Mouse (Mus musculus) CH12.LX (cell line): ENCODE results near the gene Lmtk2.

Source experiments
- CHD2 ChIP-seq: IDR thresholded peaks from 2 replicates; pipeline ENCODE4 v1.6.1; 2011; ENCODE audit warnings: low read length, improper control_type of control experiment
- CTCF ChIP-seq, 2 experiments: IDR thresholded peaks in 1 of 2; conservative IDR thresholded peaks in 1 of 2; 2 replicates each; pipeline ENCODE4 v1.5.1; 2011 to 2012; ENCODE audit warnings: low read depth in 2 of 2, low read length in 2 of 2, improper control_type of control experiment in 1 of 2, inconsistent platforms in 1 of 2, mild to moderate bottlenecking in 1 of 2, moderate library complexity in 1 of 2
- IRF4 ChIP-seq: IDR thresholded peaks from 2 replicates; pipeline ENCODE4 v1.6.1; 2014; ENCODE audit warnings: low read depth, mild to moderate bottlenecking, inconsistent platforms, low read length, improper control_type of control experiment
- PAX5 ChIP-seq: IDR thresholded peaks from 2 replicates; pipeline ENCODE4 v1.6.1; 2012; ENCODE audit warnings: low read length, inconsistent platforms, mixed read lengths
- POLR2A ChIP-seq: IDR thresholded peaks from 2 replicates; pipeline ENCODE4 v1.6.1; 2011; ENCODE audit warnings: low read depth, mild to moderate bottlenecking, improper control_type of control experiment, low read length
- POLR2AphosphoS2 ChIP-seq: IDR thresholded peaks from 2 replicates; pipeline ENCODE4 v1.6.1; 2011; ENCODE audit warnings: low read depth, low read length, improper control_type of control experiment
- UBTF ChIP-seq: IDR thresholded peaks from 2 replicates; pipeline ENCODE4 v1.6.1; 2012; ENCODE audit warnings: low read depth, mild to moderate bottlenecking, inconsistent platforms, low read length, improper control_type of control experiment, moderate library complexity
- USF1 ChIP-seq: IDR thresholded peaks from 2 replicates; pipeline ENCODE4 v1.6.1; 2014; ENCODE audit warnings: low read depth, mild to moderate bottlenecking, inconsistent platforms, low read length, improper control_type of control experiment

- TF ChIP-seq POLR2A: no peak
- no peak for TF ChIP-seq CTCF (conservative IDR thresholded peaks at IDR 0.05 in 1 of 2, IDR thresholded peaks at IDR 0.05 in 1 of 2; ENCODE audit: low read depth in 2 of 2, low read length in 2 of 2)
- TF ChIP-seq USF1: no peak
- TF ChIP-seq IRF4: no peak
- TF ChIP-seq UBTF: no peak
- no peak for TF ChIP-seq CHD2
- TF ChIP-seq PAX5: no peak
- TF ChIP-seq POLR2AphosphoS2: no peak
Observed at GRCm38 (mm10) chr5:144086494-144086893, 13.7 kb upstream of the Lmtk2 start.
